Mouse (Mus musculus) thymus, adult 2 months (tissue): ENCODE measurements around the gene Ppil3. TPM values are rescaled to one million over a fixed set of nuclear protein-coding genes. Genes with fewer than 3 reads are reported as not detected.

Experiments used
- DNase-seq: peaks from one replicate; pipeline ENCODE4 v3.0.0; 2021
- H3K27ac ChIP-seq: fragments of 200-500 bp; 2 replicates; pipeline ENCODE4 v1.5.1; 2012; ENCODE audit warnings: low read length, control low read depth; ENCODE audit not compliant: control insufficient read depth, insufficient read depth
- H3K27me3 ChIP-seq: fragments of 200-500 bp; 2 replicates; pipeline ENCODE4 v1.6.1; 2012; ENCODE audit warnings: mild to moderate bottlenecking, low read length, moderate library complexity, mixed read lengths; ENCODE audit not compliant: control insufficient read depth, insufficient read depth
- H3K36me3 ChIP-seq: fragments of 200-500 bp; 2 replicates; pipeline ENCODE4 v1.6.1; 2012; ENCODE audit warnings: mild to moderate bottlenecking, low read length, moderate library complexity; ENCODE audit not compliant: control insufficient read depth, insufficient read depth
- H3K4me1 ChIP-seq: fragments of 200-500 bp; replicated peaks from 2 replicates; pipeline ENCODE4 v1.6.1; 2012; ENCODE audit warnings: low read length; ENCODE audit not compliant: control insufficient read depth, insufficient read depth
- H3K4me3 ChIP-seq: fragments of 200-500 bp; 2 replicates; pipeline ENCODE4 v1.5.1; 2012; ENCODE audit warnings: mild to moderate bottlenecking, low read length, control low read depth, moderate library complexity; ENCODE audit not compliant: control insufficient read depth, insufficient read depth
- CTCF ChIP-seq: fragments of 200-500 bp; IDR thresholded peaks from 2 replicates; pipeline ENCODE4 v1.5.1; 2012; ENCODE audit warnings: mild to moderate bottlenecking, control low read depth, low read length, moderate library complexity, borderline replicate concordance; ENCODE audit not compliant: control insufficient read depth, poor library complexity, insufficient read depth; ENCODE audit errors: extremely low read depth
- POLR2A ChIP-seq: fragments of 200-500 bp; IDR thresholded peaks from 2 replicates; pipeline ENCODE4 v1.6.1; 2012; ENCODE audit warnings: mild to moderate bottlenecking, low read length, control low read depth, moderate library complexity; ENCODE audit not compliant: control insufficient read depth, poor library complexity, insufficient read depth; ENCODE audit errors: extremely low read depth
- WGBS: fragments of 180-500 bp; shearing (Covaris S2); methylation state at CpG from one replicate; pipeline ENCODE4 v1.1.7; 2018; 5-methylcytosine and 5-hydroxymethylcytosine counted together
- polyA plus RNA-seq: library from polyadenylated mRNA; depleted of rRNA; stranded (reverse); fragments of >200 nt; gene quantifications from 2 replicates; pipeline ENCODE4 v1.2.3, GENCODE M21; 2012; rRNA removed

Gene Ppil3
- polyA plus RNA-seq: 19.6 and 30.4 TPM in 2 replicates

GRCm38 (mm10) chr1:58445143-58445722 lies at the start of gene Ppil3, which contains the start of gene Nif3l1:
TSS of gene Ppil3 (minus strand) at chr1:58445486.
TSS of gene Nif3l1 (plus strand) at chr1:58445151.
- TF ChIP-seq POLR2A (peak; percentile 37; the same call in 1 of the 2 replicates), CTCF (peak; percentile 12; the same call in 1 of the 2 replicates)
- peak; percentile 74 for DNase-seq
- H3K4me3 ChIP-seq: peak within 1 kb of the TSS; percentile 88
- peaks cover 3% of the 10 kb centered on the region for H3K4me1 ChIP-seq
- WGBS: under 1% methylated on average over 33 of the region's 33 CpGs
- H3K27ac ChIP-seq: peak within 1 kb of the TSS; percentile 87
- H3K36me3 ChIP-seq: peaks cover 1% of the 10 kb centered on the region; the same call in 1 of the 2 replicates
- no peaks in the 10 kb centered on the region for H3K27me3 ChIP-seq

DNA sequence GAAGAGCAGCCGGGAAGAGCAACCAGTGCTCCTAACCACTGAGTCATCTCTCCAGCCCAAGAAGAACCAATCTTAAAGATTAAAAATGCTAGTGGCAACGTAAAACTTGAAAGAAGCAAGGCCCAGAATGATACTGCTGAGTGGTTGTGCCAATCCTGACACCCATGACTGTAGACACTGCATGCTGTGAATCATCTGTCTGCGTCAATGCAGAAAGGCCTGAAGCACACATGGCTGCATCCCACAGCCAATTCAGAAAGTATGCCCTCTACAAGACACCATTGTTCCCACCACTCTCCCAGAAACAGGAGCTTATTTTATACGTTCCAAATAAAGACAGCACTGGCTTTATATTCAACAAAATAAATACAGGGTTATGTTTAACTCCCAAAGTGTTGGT lies 37.4 kb upstream of the Ppil3 start:
- Histone ChIP-seq H3K27me3 (no peaks in the 10 kb centered on the region), H3K4me3 (no peak overlapping the region), H3K4me1 (no peaks in the 10 kb centered on the region), H3K36me3 (peaks cover 38% of the 10 kb centered on the region), H3K27ac (no peak overlapping the region)
- DNase-seq: no peak
- over 99% methylated on average over 4 of the region's 4 CpGs for WGBS
- no peak for TF ChIP-seq CTCF
- TF ChIP-seq POLR2A: no peak

DNA sequence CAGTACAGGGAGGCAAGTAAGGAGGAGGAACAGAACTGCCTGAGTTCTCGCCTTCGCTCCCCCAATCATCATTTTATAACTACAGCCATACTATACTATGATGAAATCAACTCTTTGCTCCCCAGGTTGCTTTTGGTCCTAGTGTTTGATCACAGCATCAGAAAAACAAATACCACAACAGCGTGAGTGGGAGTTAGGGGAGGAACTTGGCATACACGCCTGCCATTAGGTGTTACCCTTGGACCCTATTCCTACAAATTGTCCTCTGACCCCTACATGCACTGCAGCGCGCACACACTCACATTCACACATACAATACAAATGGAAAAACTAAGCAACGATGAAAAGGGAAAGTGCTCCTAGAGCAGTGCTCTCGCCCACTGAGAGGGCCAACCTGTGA lies 30.4 kb upstream of the Ppil3 start:
- TF ChIP-seq POLR2A: no peak
- TF ChIP-seq CTCF: no peak
- no peak for DNase-seq
- Histone ChIP-seq H3K4me3 (no peak overlapping the region), H3K36me3 (peaks cover 49% of the 10 kb centered on the region), H3K27me3 (no peaks in the 10 kb centered on the region), H3K27ac (no peak overlapping the region), H3K4me1 (no peaks in the 10 kb centered on the region)
- WGBS: 99% methylated on average over 8 of the region's 8 CpGs

DNA sequence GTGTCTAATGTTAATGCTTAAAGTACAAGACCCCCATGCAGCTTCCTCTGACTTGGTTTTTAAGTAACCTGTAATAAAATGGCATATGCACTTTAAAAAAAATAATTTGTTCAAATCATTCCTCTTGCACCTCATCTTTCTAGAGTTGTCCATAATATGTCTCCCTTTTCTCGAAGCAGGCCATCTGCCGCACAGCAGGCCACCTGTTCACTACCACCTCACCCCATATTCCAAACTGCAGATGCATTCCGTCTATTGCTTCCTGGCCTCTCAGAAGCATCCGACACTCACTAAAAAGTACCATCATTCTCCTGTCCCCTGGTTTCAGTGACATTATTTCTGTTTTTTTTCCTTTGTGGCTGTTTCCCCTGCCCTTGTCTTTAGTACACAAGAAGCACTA lies 20.3 kb upstream of the Ppil3 start:
- Histone ChIP-seq H3K4me1 (no peaks in the 10 kb centered on the region), H3K4me3 (no peak overlapping the region), H3K27me3 (no peaks in the 10 kb centered on the region), H3K36me3 (peaks cover 38% of the 10 kb centered on the region), H3K27ac (no peak overlapping the region)
- DNase-seq: no peak
- TF ChIP-seq POLR2A (no peak), CTCF (no peak)
- WGBS: 97% methylated on average over 4 of the region's 4 CpGs

GRCm38 (mm10) chr1:58465042-58465441 lies 19.8 kb upstream of the Ppil3 start:
- H3K36me3 ChIP-seq: peaks cover 38% of the 10 kb centered on the region
- no peak for DNase-seq

DNA sequence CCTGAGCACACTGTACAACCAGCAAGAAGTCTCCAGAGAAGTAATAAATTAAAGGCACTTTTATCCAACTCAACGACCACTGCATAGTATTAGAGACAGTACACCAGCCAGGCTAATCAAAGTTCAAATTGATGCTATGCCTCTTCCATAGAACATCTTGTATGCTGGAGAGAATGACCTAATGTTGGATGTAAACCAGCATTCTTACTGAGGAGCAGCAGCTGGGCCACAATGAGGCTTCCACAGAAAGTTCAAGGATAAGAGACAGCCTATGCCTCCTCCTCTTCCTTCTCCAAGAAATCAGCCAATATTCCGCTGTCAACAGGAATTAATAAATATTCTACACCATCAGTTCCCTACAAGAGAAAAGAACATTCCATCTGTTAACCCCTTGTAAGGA lies 18.6 kb upstream of the Ppil3 start:
- no peak overlapping the region for H3K27ac ChIP-seq
- WGBS: 91% methylated on average over 2 of the region's 2 CpGs
- DNase-seq: no peak
- no peaks in the 10 kb centered on the region for H3K27me3 ChIP-seq
- H3K4me3 ChIP-seq: no peak overlapping the region
- TF ChIP-seq POLR2A (no peak), CTCF (no peak)
- peaks cover 36% of the 10 kb centered on the region for H3K36me3 ChIP-seq
- H3K4me1 ChIP-seq: no peaks in the 10 kb centered on the region

More at GRCm38 (mm10) chr1:58465042-58465441, 19.8 kb upstream of the Ppil3 start:
- Histone ChIP-seq H3K4me3 (no peak overlapping the region), H3K27ac (no peak overlapping the region), H3K4me1 (no peaks in the 10 kb centered on the region), H3K27me3 (no peaks in the 10 kb centered on the region)
- whole genome bisulfite sequencing: 96% methylated on average over 4 of the region's 4 CpGs
- TF ChIP-seq CTCF (no peak), POLR2A (no peak)
